Mouse (Mus musculus) cerebellum, adult (tissue): Measurements from ENCODE around the gene Ppib.

ENCODE experiments used
- ATAC-seq: cut with Nextera tagmentation; 2 replicates; pipeline ENCODE4 v1.9.2; 2017; ENCODE audit warnings: mild to moderate bottlenecking, moderate library complexity, mixed read lengths; ENCODE audit not compliant: insufficient number of reproducible peaks, low FRiP score, low TSS enrichment

The Ppib gene

DNA sequence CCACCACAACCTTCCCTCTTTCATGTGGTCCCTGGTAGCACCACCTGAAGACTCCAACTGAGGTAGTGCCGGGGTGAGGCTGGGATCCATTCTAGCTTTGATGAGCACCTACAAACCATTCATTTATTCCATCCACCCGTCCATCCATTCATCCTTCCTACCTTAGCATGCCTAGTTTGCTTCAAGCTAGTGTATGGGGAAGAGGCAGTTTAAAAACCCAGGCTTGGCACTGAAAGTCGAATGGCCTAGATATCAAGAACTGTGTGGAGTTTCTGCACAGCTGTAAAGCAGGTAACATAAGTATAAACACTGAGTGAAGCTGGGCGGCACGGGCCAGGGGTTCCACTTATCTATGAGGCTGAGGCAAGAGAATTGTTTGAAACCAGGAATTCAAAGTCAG lies 10.1 kb downstream of the Ppib start:
- ATAC-seq, result no peak

DNA sequence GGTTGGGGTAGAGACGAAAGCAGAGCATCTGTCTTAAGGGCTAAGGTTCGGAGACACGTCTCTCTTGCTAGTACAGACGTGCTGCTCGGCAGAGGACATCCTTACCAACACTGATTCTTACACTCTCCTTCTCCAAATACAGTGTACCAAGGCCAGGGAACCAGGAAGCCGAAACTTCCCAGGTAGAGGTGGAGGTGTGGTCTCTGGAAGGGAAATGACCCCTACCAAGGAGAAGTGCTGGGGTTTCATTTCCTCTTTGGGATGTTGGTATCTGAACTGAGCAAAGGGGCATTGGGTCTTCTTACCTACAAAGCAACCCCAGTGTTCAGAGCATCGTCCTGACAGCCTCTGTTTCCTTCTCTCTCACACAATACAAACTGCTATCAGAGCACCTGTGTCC lies 12.7 kb downstream of the Ppib start:
- ATAC-seq, result no peak

DNA sequence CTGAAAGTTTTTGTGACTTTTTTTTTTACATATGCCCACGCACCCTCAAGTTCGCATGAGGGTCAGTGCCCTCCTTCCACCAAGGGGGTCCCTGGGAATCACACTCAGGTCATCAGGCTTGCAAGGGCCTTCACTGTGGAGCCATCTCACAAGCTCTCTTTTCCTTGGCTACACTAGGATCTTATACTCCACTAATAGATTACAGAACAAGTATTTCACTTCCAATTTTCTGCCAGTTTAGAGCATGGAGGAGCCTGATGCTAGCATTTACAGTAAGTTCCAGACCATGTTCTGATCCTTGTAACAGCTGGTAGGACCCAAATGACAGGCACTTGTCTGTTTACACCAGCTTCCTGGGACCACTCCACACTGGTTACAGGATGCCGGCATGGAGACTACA lies 18.1 kb downstream of the Ppib start:
- no peak for ATAC-seq

DNA sequence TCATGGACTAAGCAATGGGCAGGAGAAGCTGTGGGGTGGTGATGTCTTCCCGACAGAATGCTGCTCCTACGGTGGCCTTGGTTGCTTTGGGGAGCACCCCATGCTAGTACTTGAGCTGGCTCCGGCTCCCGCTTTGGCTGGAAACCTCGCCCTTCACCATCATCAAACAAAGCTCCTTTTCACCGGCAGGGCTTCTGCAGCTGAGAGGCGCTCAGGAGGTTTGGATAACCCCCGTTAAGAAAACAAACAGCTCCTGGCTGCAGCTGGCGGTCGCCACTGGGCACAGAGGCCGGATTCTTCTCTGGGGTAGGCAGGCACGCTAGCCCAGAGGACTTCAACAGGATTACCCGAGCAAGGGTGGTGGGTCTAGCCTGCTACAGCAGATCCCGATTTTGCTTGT lies 18.5 kb downstream of the Ppib start:
- no peak for ATAC-seq

DNA sequence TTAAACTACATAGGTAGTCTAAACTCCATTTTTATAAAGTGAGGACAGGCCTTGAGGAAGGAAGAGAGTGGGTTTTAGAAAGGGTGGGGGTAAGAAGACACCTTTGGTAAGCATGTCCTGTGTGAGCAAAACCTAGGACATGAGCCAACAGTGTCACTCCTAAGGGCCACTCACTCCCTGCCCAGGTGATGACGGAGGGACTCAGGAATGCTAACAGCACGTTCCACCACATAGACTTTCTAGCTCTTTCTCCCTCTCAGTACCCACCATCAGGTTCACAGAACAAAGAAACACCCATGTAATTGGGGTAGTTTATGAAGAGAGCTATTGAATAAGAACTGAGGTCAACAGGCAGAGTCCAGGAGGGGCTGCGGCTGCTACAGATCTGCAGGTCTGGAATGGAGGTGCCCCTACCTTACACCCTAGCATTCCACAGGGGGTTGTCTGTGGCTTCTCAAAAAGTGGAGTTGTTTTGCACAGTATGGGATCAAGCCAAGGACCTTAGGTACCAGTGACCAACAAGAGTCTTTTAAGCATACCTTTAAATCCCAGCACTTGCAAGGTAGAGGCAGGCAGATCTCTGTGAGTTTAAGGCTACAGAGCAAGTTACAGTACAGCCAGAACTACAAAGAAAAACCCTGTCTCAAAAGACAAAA lies 20.9 kb downstream of the Ppib start:
- no peak for ATAC-seq

DNA sequence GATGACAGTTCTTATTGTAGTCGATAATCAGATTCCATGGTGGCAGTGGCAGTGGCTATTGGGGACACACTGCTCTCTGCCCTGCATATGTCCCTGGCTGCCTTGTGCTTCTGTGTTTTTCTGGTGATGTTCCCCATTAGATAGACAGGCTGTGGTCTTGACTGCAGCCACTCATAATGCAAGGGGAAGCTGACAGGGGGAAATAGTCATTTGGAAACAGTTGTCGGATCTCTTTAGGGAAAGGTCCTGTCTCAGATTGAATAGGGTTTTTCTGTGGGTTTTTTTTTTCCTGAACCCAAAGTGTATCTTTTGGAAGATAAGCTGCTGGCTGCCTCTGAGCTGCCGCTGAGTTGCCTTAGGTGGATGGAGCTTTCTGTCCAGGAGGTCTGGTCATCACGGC lies 22.0 kb downstream of the Ppib start:
- ATAC-seq, result no peak

DNA sequence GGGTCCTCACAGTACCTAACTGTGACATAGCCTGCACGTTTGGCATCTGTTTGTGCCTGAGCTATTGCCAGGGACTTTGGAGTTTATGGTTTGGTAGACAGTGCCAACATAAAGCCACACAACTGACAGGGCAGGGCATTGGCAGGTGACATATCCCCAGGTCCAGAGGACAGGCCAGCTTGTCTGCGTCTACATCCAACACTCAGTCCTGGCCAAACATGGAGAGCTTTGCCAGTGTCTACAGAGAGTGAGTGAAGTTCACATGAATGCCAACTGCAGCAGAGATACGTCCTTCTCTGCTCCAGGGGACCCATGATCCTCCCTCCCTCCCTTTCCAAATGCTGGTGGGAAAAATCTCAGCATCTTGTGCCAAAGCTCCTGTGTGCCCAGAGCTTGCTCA lies 24.1 kb downstream of the Ppib start:
- no peak for ATAC-seq

DNA sequence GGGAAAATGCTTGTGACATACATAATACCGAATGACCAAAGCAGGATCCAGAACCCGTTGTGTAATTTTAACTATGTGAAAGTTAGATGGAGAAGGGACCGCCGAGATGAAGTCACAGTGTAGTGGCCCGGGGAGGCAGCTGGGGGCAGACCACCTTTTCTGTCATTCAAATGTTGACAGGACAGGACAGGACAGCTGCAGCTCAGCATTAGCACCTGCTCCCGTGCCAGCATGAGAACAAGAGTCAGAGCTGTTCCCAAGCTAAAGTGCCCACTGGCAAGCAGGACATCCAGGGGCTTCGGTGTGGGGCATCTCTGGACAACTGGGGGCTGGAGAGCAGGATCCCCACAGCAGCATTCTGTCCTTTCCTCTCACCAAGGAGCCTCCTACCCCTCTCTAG lies 27.0 kb downstream of the Ppib start:
- no peak for ATAC-seq

DNA sequence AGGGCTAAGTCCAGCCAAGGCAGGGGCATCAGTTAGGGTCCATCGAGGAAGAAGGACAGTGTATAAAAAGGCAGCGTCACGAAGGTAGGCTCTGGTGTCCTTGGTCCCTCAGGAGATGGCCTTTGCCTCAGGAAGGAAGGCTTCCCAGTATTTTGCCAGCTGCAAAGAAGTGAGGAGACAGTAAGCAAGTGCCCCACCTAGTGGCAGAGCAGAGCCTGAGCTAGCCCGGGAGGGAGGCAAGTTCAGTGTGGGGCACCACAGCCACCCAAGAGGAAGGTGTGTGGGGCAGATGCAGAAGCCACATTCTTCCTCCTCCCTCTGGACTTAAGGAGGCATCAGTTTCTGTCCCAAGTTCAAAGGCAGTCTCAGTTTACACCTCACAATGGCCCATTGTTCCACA lies 28.4 kb downstream of the Ppib start:
- ATAC-seq, result no peak

DNA sequence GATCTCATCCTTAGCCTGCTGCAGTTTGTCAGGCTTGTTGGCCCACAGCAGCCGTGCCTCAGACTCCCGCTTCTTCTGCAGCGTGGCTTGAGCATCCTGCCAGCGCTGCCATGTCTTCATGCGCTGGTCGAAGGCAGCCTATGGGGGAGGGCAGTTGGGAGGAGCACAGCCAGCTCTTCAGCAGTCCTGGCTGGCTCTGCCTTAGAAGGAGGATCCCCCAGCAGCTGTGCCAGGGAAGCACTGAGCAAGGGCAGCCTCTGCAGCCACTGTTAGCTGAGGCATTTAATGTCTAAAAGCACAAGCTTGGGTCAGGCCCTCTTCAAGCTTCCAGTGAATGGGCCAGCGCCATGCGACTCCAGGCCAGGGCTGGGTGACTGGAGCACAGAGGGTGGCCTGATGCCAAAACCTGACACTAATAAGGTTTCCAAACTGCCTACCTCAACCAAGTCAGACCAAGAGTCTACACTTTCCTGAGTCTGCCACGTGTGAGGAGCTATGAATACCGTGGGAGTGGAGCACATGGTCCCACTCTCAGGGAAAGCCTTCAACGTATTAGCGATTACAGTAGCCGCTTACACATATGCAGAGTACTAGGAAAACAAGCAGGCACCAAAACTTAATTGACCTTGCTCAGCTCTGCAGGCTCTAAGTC lies 30.7 kb downstream of the Ppib start:
- ATAC-seq, result no peak

DNA sequence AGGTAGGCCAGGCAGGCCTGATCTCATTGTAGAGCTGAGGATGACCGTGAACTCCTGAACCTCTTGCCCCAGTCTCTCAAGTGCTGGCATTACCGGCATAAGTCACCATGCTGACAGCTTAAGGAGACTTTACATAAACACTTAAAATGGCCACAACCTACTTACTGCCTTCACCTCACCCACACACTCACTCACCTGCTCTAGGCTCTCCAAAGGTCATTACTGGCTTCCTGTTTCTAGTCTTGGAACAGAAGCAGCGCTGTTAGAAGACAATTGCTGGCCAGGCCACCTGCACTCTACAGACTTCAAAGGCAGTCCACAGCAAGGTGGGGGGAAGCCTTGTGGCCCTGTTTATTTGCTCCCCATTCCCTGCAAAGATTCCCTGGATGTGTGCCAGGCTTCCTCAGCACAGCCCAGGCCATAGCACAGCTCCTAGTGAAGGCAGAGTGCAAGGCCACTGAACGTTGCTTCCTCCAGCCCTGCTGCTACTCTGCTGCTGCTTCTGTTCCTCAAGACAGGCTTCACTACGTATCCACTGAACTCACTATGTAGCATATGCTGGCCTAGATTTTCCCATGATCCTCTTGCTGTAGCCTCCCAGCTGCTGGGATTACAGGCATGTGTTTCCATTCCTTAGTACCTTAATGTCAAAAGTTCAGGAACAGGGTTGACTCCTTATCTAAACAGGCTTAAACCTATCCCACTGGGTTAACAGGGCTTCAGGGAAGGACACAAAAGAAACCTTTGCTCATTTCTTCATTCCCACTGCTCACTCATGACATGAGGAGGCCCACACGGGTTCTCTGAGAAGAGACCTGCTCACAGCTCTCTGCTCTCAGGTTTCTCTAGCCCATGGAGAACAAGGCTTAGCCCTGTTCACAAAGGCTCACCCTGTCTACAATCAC lies 31.6 kb downstream of the Ppib start:
- no peak for ATAC-seq

DNA sequence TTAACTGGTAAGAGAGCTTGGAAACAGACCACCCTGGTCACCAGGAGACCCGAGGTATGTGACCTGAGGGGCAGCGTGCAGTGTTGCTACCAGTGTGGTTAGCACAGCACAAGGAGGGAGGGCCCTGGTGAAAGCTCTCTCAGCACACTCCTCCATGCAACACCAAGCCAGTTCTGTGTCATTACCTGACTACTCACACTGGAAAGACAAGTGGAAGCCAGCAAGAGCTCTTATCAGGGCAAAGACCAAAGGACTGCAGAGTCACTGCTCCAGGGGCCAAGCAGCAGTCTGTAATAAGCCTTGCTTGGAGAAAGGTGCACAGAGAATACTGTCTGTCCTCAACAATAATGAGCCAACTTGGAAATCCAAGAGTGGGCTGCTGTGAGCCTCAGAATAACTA lies 32.6 kb downstream of the Ppib start:
- no peak for ATAC-seq

DNA sequence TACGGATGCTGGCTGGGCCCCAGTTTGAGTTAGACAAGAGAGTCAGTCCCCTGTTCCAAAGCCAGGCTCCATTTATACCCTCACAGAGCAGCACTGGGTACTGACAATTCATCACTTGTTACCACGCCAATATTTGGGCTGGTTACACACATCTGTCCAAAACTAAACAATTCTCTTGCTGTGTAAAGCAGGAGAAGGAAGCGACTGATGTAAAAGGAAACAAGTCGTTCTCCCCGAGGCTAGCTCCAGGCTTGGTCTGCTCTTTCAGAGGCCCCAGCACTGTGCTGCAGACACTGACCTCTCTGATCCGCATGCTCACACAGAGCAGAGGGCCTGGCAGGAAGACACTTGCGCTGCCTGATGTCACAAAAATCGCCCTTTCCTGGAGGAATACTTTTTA lies 41.6 kb downstream of the Ppib start:
- ATAC-seq, result no peak

DNA sequence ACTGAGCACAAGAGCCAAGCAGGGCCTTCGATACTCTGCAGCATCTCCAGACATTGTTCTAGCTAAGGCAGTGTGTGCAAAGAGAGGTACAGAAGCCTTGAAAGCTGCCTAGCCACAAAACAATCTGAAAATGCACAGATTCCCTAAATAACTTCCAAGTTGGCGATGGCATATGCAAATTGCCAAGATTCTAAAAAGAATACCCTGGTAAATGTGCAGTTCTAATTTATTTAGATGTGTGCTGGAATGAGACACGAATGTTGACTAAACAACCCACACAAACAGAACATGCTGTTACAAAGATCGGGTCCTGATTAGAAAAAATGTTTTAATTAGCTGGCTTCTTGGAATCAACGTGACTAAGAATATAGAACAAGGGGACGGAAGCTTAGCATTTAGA lies 42.6 kb downstream of the Ppib start:
- no peak for ATAC-seq

DNA sequence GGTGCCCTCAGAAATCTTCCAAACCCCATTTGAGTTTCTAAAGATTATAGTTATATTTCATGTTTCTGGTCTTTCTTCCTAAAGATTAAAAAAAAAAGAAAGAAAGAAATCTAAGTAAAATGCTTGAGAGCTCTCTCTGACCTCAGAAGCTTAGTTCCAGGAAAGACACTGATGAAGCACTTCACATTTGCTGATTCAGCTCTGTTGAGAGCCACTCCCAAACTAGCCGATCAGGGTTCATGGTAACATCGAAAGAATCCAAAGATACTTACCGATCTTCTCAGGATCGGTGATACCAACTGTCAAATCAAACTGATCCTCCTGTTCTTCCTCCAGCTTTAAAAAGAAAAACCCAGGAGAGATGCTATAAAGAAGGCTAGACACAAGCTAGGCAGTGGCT lies 44.6 kb downstream of the Ppib start:
- no peak for ATAC-seq

DNA sequence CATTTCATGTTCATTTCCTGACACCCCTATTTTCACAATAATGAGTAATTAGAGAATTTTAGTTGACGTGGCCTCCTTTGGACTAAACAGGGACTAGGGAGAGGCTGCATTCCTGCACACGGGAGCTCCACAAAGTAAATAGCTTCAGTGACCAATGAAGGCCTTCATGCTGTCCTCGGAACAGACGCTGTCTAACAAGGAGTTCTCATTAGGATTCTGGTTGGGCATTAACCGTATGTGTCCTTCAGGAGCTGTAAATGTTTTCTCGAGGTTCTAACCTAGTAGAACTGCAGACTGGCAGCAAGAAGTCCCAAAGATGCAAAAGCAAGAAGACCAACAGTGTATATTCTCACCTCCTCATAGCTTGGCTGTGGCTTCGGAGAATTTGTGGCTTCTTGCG lies 45.1 kb downstream of the Ppib start:
- ATAC-seq, result no peak

DNA sequence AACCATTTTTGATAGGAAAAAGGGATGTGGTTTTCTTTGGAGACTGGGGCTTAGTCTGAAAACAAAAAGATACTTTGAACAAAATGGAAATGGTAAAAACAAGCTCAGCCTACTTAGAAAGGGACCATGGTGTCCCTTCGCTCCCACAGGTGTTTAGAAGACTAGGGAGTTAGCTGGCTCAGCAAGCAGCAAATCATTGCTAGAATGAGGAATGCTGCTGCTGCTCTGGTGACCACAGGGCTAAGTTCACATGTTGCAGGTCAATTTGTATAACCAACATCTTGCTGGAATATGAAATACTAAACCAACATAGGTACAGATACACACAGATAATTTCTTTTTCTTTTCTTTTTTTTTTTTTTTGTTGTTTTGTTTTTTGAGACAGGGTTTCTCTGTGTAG lies 49.6 kb downstream of the Ppib start:
- ATAC-seq, result no peak

DNA sequence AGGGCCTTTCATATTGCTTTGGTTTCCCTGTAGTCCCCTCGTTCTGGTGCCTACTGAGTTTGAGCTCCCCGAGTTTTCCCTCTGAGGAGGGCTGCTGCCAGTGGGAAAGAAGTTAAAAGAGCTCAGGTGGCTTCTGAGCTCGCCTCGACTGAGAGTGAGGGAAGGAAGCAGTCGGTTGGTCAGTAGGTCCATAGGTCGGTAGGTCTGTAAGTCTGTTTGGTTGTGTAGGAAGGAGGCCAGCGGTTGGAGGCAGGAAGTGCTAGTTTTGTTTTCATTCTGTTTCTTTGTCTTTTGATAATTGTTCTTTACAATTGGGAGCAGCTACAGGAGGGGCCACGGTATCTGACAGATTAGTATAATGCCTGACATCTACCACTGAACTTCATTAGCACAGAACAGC lies 50.1 kb downstream of the Ppib start:
- ATAC-seq, result no peak

DNA sequence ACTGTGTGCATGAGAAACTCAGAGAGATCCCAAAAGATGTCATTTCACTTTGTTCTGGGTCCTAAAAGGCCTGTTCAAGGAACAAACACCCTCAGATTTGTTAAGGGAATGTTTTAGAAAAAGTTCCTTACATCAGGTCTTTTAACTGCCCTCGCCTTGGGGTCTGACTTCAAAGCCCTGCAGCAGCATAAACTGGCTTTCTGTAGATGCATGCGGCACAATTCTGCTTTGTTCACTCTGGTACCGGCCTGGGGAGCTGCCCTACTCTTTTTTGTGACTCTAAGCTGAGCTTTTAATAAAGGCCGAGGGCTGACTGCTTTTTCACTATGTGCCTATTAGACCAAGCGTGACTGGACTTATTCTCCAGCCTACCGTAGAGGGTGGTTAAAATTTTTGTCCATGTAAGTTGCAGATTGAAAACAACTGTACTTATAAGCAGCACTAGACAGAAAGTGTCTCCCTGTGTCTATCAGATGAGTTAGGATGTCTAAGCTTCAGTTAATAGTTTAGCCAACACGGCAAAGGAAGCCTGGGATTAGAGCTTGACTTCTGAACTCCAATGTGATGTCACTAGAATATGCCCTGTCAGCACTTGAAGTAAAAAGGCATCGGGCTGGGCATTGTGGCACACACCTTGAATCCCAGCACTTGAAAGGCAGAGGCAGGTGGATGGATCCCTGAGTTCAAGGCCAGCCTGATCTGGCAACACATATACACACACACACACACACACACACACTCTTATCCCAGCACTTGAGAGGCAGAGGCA lies 50.8 kb downstream of the Ppib start:
- no peak for ATAC-seq

DNA sequence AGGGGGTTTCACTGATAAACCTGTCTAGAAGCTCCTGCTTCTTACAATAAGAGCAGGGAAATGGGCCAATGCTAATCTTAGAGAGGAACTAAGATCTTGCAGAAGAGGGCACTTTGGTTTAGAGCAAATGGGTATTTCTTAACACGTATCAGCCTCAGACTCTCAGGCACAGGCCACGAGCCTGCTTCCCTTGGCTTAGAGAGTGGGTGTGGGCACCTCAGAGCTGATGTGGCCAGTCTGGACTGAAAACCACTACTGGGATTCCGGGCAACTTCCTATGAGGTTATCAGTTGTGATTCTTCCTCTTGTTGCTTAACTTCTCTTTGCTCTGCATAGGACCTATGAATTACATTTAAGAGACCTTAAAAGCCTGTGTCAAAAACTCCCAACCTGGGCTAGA lies 54.3 kb downstream of the Ppib start:
- no peak for ATAC-seq
